In genomic region chr1:104754483-104754882, GRCm38 (mm10) we compare ENCODE assay signal across 16 mouse cellular contexts. TPM values are rescaled to one million over a fixed set of nuclear protein-coding genes. Genes with fewer than 3 reads are reported as not detected.
DNase-seq lines count a peak whose midpoint lies in the region; ATAC-seq lines count a peak whose summit lies in the region.
"Had no signal": no experiment of that assay in that cellular context is flagged by ENCODE, and none has a peak within 500 bp of the region (broad histone marks: within the 10 kb centered on the region; RNA-seq: fewer than 3 reads in every experiment).

No protein-coding gene starts in this region.

- no peaks in the 10 kb centered on the region for H3K9me3 ChIP-seq in midbrain, embryonic 10.5 days (replicated peaks)
- no peaks in the 10 kb centered on the region for H3K9me3 ChIP-seq in neural tube, embryonic 15.5 days (replicated peaks)

- H3K36me3 ChIP-seq in midbrain, embryonic 10.5 days, result no peaks in the 10 kb centered on the region
- no peaks in the 10 kb centered on the region for H3K36me3 ChIP-seq in neural tube, embryonic 15.5 days

- H3K9ac ChIP-seq in neural tube, embryonic 15.5 days (replicated peaks), result no peak overlapping the region

- H3K4me1 ChIP-seq in midbrain, embryonic 10.5 days, result no peaks in the 10 kb centered on the region
- no peaks in the 10 kb centered on the region for H3K4me1 ChIP-seq in neural tube, embryonic 15.5 days

- no peak overlapping the region for H3K4me3 ChIP-seq in midbrain, embryonic 10.5 days
- H3K4me3 ChIP-seq in neural tube, embryonic 15.5 days (replicated peaks), result no peak overlapping the region
- H3K4me3 ChIP-seq: layer of hippocampus, adult 2 months had no signal

- DNase-seq in layer of hippocampus, adult 11-12 months (ENCODE audit: low spot score), result peak; percentile 39
- no peak for DNase-seq in layer of hippocampus, postnatal 36 days
- DNase-seq in cerebellum, adult 11-12 months, result peak; percentile 84
- peak; percentile 23 to 79 for DNase-seq in cerebellum, postnatal 4 days (ENCODE audit: low spot score in 2 of 2)
- DNase-seq in midbrain, embryonic 10.5 days (ENCODE audit: low spot score), result no peak
- no peak for DNase-seq in neural tube, embryonic 10.5 days (ENCODE audit: extremely low spot score, low spot score)
- DNase-seq: adrenal gland, postnatal 36 days; kidney, adult 11 months; liver; lung, postnatal 36 days; thymus, postnatal 25 days had no signal

- WGBS in midbrain, embryonic 10.5 days, result 81% methylated on average over 8 of the region's 8 CpGs
- 64% methylated on average over 8 of the region's 8 CpGs for WGBS in neural tube, embryonic 15.5 days

- H3K4me2 ChIP-seq in neural tube, embryonic 15.5 days, result no peak overlapping the region

- H3K27ac ChIP-seq in midbrain, embryonic 10.5 days (replicated peaks), result no peak overlapping the region
- H3K27ac ChIP-seq in neural tube, embryonic 15.5 days (replicated peaks), result no peak overlapping the region
- H3K27ac ChIP-seq: layer of hippocampus, adult 2 months had no signal

- H3K27me3 ChIP-seq in midbrain, embryonic 10.5 days (ENCODE audit: low read depth, poor library complexity, severe bottlenecking), result no peaks in the 10 kb centered on the region
- no peaks in the 10 kb centered on the region for H3K27me3 ChIP-seq in neural tube, embryonic 15.5 days (replicated peaks)
- H3K27me3 ChIP-seq: CH12.LX had no signal

- ATAC-seq in megakaryocyte progenitor cell, adult 5-6 weeks (replicated peaks; ENCODE audit: poor library complexity), result peak; percentile 26; the same call in 1 of the 2 replicates
- ATAC-seq in neural tube, embryonic 15.5 days (ENCODE audit: low FRiP score), result no peak
- ATAC-seq: forebrain, embryonic 14.5 days had no signal

RNA-seq across cellular contexts. Expression of gene Cdh20, which starts 13.8 kb away (rescaled TPM):
- total RNA-seq in layer of hippocampus, postnatal 36 days (2021), result 10 to 100 TPM; 13.7 to 14.1 TPM
- total RNA-seq in megakaryocyte progenitor cell, adult 5-6 weeks (2015), result not detected in 2 replicates
- total RNA-seq in megakaryocyte progenitor cell, adult 5-6 weeks (2017), result not detected in 2 replicates
- polyA plus RNA-seq in midbrain, embryonic 10.5 days (2016; fragmentation: Nextera tagmentation; extraction: Ambion mirVana), result 1.4 and 1.7 TPM in 2 replicates
- polyA plus RNA-seq in neural tube, embryonic 15.5 days (2015; fragmentation: Nextera tagmentation; extraction: Ambion mirVana), result 4.2 and 4.9 TPM in 2 replicates
- total RNA-seq: CH12.LX had no signal

Comparison
In these comparisons a context has a peak if more than half of its experiments do, and no peak if none do; other contexts are left out.
1. DNase-seq: peak in layer of hippocampus, adult 11-12 months (single experiment), cerebellum, adult 11-12 months (single experiment) and cerebellum, postnatal 4 days (2 of 2); none in layer of hippocampus, postnatal 36 days (0 of 2), midbrain, embryonic 10.5 days (single experiment) and neural tube, embryonic 10.5 days (single experiment).
2. RNA of gene Cdh20, which starts 13.8 kb away (total RNA-seq): 13.7 to 14.1 TPM in layer of hippocampus, postnatal 36 days; not detected in megakaryocyte progenitor cell, adult 5-6 weeks; every median in the first group is over 10 times any median in the second.